Mouse (Mus musculus) thymus, adult 2 months (tissue): ENCODE data around the gene Bmp6.

ENCODE experiments used
- CTCF ChIP-seq: fragments of 200-500 bp; IDR thresholded peaks from 2 replicates; pipeline ENCODE4 v1.5.1; 2012; ENCODE audit warnings: mild to moderate bottlenecking, control low read depth, low read length, moderate library complexity, borderline replicate concordance; ENCODE audit not compliant: control insufficient read depth, poor library complexity, insufficient read depth; ENCODE audit errors: extremely low read depth
- POLR2A ChIP-seq: fragments of 200-500 bp; IDR thresholded peaks from 2 replicates; pipeline ENCODE4 v1.6.1; 2012; ENCODE audit warnings: mild to moderate bottlenecking, low read length, control low read depth, moderate library complexity; ENCODE audit not compliant: control insufficient read depth, poor library complexity, insufficient read depth; ENCODE audit errors: extremely low read depth

DNA sequence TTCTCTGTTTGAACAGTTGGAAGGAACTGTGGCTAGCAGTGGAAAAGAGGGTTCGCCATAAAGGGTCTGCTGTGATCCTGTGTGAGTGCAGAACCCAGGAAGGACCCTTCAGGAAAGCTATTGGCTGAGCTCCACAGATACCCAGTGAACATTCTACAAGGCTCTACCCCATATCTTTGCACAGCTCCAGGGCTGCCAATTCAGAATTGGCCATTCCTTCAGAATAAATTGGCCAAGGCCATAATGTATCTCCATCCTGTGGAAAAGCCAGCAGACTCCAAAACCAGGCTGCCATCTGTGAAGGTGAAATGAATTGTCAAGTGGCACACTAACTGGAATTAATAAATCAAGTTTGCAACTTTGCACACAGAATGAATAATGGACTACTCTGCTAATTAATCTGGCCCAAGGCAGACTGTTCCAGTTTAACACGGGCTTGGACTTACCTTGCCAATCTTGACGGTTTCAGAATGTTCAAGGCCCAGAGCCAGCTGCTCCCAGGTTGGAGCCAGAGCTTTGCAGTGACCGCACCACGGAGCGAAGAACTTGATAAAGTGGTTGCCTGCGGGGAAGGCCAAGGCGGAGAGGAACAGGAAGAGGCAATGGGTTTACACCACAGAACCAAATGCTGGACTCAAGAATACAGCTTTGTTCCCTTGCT lies 164.9 kb downstream of the Bmp6 start:
- TF ChIP-seq CTCF = no peak
- no peak for TF ChIP-seq POLR2A
